Mouse (Mus musculus) CD4-positive, CD25-positive, alpha-beta regulatory T cell, adult 4 months (primary cell): ENCODE results near the gene Clec18a. TPM values are rescaled to one million over a fixed set of nuclear protein-coding genes. Genes with fewer than 3 reads are reported as not detected.
"Not testable (repeated sequence)": the region's sequence is repeated elsewhere in the genome, so short reads cannot be mapped to it uniquely, and the experiment has no call there.

Experiments used
- ATAC-seq: one replicate; pipeline ENCODE4 v1.8.0; 2017
- polyA plus RNA-seq, 2 experiments: library from polyadenylated mRNA; unstranded; fragments of 100-300 nt; shearing (Covaris generic); gene quantifications; one replicate each; pipeline ENCODE4 v1.2.1; 2017

Gene Clec18a
- not detected for polyA plus RNA-seq

DNA sequence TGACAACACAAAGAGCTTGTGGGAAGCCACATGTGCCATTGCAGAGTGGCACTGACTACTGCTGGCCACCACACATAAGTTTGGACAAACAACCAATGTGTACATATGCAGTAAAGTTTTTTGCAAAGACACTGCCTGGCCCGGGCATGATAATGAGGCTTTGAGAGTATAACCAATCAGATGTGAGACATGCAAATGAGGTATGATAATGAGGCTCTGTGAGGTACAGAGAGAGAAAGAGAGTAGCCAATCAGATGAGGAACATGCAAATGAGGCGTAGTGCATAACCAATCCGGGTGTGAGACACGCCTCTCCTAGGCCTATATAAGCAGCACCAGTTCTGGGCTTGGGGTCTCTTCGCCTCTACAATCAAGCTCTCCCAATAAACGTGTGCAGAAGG lies at the start of gene Clec18a:
Clec18a (minus strand) TSS at position 101 of the 400 bp plus-strand sequence.
- not testable (repeated sequence) for ATAC-seq

DNA sequence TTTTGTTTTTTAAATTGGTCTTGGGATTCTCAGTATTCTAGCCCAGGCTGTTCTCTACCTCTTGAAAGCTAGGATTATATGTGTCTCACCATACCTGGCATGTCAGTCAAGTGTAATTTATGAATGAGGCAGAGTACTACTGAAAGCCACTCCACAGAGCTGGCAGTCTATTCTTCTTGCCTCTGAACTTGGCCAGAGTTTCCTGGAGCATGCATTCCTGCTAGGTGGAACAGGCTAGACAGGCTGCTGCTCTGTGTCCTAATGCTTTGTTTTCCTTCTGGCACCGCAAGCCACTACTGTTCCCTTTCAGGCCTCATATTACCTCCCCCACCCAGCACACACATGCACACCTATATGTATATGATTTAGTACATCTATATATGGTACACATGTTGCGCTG lies 38.5 kb upstream of the Clec18a start:
- ATAC-seq = no peak

DNA sequence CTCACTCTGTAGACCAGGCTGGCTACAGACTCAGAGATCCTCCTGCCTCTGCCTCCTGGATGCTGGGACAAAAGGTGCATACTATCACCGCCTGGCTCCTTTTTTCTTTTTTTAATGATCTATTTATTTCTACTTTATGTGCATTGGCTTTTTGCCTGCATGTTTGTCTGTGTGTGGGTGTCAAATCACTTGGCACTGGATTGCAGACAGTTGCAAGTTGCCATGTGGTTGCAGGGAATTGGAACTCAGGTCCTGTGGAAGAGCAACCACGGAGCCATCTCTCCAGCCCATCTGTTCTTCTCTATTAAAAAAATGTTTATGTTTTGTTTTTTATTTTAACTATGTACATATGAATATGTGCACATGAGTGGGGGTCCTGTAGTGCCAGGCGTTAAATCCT lies 27.3 kb upstream of the Clec18a start:
- ATAC-seq = no peak

- ATAC-seq = no peak
Observed at GRCm38 (mm10) chr8:111114891-111115290, 22.7 kb upstream of the Clec18a start.

- peak; percentile 38 for ATAC-seq
Observed at GRCm38 (mm10) chr8:111094719-111095302, 2.6 kb upstream of the Clec18a start.

- peak; percentile 84 for ATAC-seq
Observed at GRCm38 (mm10) chr8:111093865-111094718, 1.9 kb upstream of the Clec18a start, which contains the start of gene Pdpr. TSS of gene Pdpr (plus strand) at chr8:111094630.

- ATAC-seq = no peak
Observed at GRCm38 (mm10) chr8:111091706-111092105, 520 bp downstream of the Clec18a start.

DNA sequence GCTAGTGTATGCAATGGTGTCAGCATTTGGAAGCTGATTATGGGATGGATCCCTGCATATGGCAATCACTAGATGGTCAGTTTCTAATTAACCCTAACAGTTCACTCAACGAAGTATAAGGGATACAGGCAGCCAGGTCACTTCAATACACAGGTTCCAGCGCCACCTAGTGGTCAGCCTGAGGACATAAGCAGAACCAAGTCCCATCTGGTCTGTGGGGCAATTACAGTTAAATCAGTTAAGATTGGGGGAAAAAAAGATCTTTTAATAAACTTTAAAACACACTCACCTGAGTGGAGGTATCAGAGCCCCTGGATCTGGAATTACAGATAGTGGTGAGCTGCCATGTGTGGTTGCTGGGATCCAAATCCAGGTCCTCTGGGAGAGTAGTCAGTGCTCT lies 2.1 kb downstream of the Clec18a start:
- ATAC-seq = peak; percentile 52

- ATAC-seq = not testable (repeated sequence)
Observed at GRCm38 (mm10) chr8:111083936-111084335, 8.3 kb downstream of the Clec18a start.

DNA sequence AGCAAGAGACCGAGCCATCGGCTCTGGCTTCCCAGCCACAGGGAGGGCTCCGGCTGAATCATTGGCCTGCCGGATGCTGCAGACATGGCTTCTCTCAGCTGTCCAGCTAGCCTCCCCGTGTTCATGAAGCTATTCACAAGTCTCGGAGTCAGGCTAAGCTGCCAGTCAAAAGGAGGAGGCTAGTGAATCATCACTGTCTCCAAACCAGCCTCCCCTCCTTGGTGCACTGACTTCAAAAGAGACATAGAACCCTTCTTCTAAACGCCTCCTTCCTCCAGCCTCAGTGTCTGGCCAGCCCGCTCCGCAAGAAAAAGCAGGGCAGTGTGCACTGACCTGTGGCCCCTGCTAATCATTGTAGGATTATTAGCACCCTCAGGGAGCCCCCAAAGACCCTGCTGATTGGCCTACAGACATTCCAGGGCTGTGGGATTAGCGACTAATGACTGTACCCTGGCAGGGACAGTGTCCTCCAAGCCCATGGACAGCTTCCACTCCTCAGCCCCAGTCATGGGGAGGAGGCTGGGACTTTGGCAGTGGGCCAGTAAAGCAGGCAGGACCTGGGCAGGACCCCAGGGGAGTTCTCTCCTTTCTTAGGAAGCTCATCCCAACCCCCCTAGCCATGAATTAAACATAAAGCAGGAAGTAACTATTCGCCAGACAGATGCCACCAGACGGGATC lies 10.5 kb downstream of the Clec18a start:
- ATAC-seq = no peak

GRCm38 (mm10) chr8:111079861-111080271 lies 12.4 kb downstream of the Clec18a start:
- ATAC-seq = no peak

- no peak for ATAC-seq
Observed at GRCm38 (mm10) chr8:111079461-111079860, 12.8 kb downstream of the Clec18a start.

GRCm38 (mm10) chr8:111075926-111076325 lies 16.3 kb downstream of the Clec18a start:
- no peak for ATAC-seq

- ATAC-seq = not testable (repeated sequence)
Observed at GRCm38 (mm10) chr8:111068660-111069059, 23.6 kb downstream of the Clec18a start.

DNA sequence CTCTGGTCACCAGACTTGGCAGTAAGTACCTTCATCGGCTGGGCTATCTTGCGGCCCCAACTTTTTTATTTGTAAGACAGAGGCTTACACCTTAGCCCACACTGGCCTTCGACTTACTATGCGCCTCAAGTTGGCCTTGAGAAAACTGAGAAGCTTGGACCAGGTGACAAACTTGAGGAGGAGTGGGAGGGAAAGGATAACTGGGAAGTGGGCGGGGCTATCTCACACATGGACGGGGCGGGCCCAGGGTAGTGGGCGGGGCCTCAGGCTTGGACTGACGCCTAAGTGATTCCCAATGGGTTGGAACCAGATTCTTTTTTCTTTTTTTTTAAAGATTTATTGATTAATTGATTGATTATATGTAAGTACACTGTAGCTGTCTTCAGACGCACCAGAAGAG lies 24.8 kb downstream of the Clec18a start:
- ATAC-seq = no peak

DNA sequence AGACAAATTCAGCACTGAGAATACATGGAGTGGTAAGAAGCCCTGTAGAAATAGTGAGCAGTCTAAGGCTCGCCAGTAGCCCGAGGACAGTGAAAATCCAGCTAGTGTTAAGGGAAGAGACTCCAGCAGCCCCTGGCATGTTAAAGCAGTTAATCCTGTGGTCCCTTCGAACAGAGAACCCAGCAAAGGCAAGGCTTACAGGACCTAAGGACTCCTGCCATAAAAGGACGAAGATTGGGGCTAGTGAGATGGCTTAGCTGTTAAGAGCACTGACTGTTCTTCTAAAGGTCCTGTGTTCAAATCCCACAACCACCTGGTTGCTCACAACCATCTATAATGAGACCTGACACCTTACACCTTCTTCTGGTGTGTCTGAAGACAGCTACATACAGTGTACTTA lies 25.9 kb downstream of the Clec18a start:
- ATAC-seq = no peak

GRCm38 (mm10) chr8:111062893-111063292 lies 29.3 kb downstream of the Clec18a start:
- ATAC-seq = no peak

GRCm38 (mm10) chr8:111062072-111062757 lies 30.0 kb downstream of the Clec18a start:
- peak; percentile 92 for ATAC-seq

DNA sequence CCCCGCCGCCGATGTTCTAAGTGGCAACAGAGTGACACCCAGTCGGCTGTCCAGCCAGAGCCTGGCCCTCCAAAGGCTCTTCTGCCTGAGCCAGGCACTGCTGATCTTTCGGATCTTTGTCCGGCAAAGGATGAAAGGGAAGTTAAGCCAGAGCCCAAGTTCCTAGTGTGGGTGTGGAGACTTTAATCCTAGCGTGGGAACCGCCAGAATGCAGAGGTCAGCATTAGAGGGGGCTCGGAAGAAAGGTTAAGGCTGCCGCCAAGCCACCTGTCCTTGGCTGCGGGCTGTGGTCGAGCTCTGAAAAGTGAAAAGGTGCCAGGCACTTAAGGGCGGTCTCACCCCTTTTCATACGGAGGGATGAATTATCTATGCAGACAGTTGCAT lies 30.5 kb downstream of the Clec18a start:
- no peak for ATAC-seq

- ATAC-seq = no peak
Observed at GRCm38 (mm10) chr8:111058946-111059572, 33.2 kb downstream of the Clec18a start.

DNA sequence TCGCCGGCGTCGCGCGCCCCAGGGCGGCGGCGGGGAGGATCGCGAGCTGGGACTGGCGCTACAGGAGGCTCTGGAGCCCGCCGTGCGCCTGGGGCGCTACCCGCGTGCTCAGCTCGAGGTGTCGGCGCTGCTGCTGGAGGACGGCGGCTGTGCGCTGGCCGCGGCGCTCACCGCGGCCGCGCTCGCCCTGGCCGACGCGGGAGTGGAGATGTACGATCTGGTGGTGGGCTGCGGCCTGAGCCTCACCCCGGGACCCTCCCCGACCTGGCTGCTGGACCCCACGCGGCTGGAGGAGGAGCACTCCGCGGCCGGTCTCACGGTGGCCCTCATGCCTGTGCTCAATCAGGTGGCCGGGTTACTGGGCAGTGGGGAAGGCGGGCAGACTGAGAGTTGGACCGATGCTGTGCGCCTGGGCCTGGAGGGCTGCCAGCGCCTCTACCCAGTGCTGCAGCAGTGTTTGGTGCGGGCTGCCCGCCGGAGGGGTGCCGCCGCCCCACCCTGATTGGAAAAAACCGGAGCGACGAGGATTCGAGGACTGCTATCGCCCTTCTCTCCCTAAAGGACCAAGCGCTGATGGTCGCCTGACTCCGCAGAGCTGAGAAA lies 35.4 kb downstream of the Clec18a start:
- ATAC-seq = peak; percentile 55

DNA sequence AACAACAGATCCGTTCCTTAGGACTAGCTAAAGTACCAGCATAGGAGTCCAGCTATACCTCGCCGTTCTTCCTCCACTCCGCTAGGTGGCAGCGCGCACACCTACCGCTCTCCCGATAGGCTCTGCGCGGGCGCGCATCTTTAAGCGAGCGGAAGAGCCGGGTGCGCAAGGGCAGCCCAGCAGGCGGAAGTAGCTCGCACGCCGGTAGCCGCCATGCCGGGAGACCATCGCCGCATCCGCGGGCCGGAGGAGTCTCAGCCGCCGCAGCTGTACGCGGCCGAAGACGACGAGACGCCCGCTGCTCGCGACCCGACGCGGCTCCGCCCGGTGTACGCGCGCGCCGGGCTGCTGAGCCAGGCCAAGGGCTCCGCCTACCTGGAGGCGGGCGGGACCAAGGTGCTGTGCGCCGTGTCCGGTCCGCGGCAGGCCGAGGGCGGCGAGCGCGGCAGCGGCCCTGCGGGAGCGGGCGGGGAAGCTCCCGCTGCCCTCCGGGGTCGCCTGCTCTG lies 36.0 kb downstream of the Clec18a start, which contains the start of gene Exosc6:
Exosc6 (plus strand) TSS at position 182 of the 506 bp plus-strand sequence.
- ATAC-seq = peak; percentile 98
